Mouse (Mus musculus): ENCODE data around the gene Glrx2. TPM values are rescaled to one million over a fixed set of nuclear protein-coding genes. Genes with fewer than 3 reads are reported as not detected.
"Not testable (repeated sequence)": the region's sequence is repeated elsewhere in the genome, so short reads cannot be mapped to it uniquely, and the experiment has no call there.

Glrx2 gene
- 100 to 1,000 TPM; 117 to 118 TPM for total RNA-seq (2021)
- long read RNA-seq, experiment 1, transcript Glrx2-210 (4 exons, 3,337 nt), result major isoform, 98 of 121 reads
- long read RNA-seq, experiment 1, partial matches to known transcripts, result 1 of 121 reads
- long read RNA-seq, experiment 1, other reads (novel, unspliced or antisense), result 12 of 121 reads
- long read RNA-seq, experiment 2, transcript Glrx2-210 (4 exons, 3,337 nt), result major isoform, 77 of 98 reads
- long read RNA-seq, experiment 2, transcript Glrx2-202 (4 exons, 580 nt), result minor isoform, 5 of 98 reads
- long read RNA-seq, experiment 2, partial matches to known transcripts, result 1 of 98 reads
- long read RNA-seq, experiment 2, other reads (novel, unspliced or antisense), result 9 of 98 reads

DNA sequence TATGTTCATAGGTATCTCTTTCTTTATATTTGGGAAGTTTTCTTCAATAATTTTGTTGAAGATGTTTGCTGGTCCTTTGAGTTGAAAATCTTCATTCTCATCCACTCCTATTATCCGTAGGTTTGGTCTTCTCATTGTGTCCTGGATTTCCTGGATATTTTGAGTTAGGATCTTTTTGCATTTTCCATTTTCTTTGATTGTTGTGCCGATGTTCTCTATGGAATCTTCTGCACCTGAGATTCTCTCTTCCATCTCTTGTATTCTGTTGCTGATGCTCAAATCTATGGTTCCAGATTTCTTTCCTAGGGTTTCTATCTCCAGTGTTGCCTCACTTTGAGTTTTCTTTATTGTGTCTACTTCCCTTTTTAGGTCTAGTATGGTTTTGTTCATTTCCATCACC, at the start of gene Glrx2:
Gene Glrx2 (plus strand): TSS at position 301 of the 400 bp plus-strand sequence.
- intact Hi-C loops (cut with DNase I); DNase-seq (ENCODE audit: low spot score in 2 of 2): not testable (repeated sequence)

DNA sequence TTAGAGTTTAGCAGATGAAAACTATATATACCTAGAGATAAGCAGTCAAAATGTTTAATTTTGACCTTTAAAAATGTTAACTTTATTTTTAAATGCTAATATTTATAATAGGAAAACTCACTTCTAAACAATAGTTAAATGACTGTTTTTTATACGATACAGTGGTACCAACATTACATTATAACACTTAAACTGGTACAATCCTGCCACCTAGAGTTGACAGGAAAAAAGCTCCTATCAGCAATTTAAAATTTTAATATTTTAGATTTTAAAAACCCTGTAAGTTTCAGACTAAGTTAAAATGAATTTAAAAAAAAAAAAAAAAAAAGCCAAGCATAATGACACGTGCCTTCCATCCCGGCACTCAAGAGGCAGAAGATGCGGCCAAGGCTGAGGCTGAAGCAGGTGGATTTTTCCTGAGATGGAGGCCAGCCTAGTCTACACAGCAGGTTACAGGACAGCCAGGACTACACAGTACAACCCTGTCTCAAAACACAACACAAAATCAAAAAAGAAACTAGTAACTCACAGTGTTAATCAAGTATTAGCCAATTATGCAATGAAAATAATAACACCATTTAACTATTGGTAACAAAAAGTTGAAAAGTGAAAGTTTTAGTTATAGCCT, 40.3 kb upstream of the Glrx2 start:
- DNase-seq (ENCODE audit: low spot score in 2 of 2), result no peak
- intact Hi-C loops (cut with DNase I), result no loop called here

DNA sequence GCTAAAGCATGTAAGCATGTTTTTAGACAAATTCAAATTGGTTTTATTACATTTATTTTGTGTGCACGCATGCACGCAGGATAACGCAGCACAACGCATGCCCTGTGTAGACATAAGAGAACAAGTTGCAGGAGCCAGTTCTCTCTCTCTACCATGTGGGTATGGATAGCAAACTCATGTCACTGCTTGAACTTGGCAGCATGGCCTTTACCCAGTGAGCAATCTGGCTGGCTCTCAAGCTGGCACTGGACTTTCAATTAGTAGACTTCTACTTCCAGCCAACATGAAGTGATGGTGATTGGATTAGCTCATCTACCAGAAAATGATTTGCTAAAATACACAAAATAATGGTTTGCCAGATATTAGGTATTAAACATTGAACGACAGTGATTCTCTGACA, 35.0 kb upstream of the Glrx2 start:
- intact Hi-C loops (cut with DNase I), result no loop called here
- no peak for DNase-seq (ENCODE audit: low spot score in 2 of 2)

DNA sequence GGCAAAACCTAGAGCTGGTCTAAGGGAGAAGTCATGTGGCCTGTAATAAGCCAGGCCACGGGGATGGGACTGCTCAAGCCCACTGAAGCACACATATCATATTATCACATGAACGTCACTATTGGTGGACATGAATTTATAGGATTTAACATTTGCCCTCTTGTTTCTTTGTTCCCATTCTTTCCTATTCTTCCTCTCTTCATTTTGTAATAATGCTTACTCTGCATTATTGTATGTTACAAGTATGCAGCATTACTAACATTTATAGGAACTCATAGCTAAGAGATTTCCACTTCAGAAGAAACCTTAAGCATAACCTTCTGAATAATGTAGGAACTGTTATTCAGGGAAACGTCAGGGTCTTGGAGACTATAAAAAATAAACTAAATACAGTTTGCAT, 31.3 kb upstream of the Glrx2 start:
- DNase-seq (ENCODE audit: low spot score in 2 of 2), result no peak
- intact Hi-C loops (cut with DNase I), result no loop called here

GRCm38 (mm10) chr1:143701736-143702135, 14.4 kb upstream of the Glrx2 start:
- intact Hi-C loops (cut with DNase I), result loop anchor here (1.0 kb wide), 1 partner anchor 38 kb away; no protein-coding TSS in a partner anchor
- DNase-seq (ENCODE audit: low spot score in 2 of 2), result no peak

DNA sequence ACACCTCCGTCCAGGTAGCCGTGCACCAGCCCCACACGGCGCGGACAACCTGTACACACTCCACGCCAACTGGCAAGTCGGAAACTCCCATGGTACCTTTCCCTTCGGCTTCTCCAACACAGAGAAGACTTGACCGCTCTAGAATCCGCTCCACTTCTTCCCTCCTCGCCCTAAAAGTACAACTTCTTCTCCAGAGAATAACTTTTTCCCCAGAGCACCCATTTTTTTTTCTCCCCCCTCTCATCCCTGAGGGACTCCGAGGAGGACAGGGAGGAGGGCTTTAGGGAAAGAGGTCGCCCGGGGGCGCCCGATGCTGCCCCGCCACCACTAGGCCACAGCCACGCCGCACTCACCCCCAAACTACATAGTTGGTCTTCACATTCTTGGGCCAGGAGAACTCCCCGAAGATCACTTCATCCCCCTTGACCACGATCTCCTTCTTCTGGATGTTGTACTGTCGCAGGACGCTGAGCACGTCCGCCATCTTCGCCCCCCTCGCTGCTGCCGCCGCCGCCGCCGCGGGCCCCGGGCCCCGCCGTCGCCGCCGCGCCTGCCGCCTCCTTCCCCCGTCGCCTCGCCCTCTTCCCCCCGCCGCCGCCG, 13.9 kb upstream of the Glrx2 start:
- intact Hi-C loops (cut with DNase I), result loop anchor here (1.0 kb wide), 1 partner anchor 37 kb away; no protein-coding TSS in a partner anchor

DNA sequence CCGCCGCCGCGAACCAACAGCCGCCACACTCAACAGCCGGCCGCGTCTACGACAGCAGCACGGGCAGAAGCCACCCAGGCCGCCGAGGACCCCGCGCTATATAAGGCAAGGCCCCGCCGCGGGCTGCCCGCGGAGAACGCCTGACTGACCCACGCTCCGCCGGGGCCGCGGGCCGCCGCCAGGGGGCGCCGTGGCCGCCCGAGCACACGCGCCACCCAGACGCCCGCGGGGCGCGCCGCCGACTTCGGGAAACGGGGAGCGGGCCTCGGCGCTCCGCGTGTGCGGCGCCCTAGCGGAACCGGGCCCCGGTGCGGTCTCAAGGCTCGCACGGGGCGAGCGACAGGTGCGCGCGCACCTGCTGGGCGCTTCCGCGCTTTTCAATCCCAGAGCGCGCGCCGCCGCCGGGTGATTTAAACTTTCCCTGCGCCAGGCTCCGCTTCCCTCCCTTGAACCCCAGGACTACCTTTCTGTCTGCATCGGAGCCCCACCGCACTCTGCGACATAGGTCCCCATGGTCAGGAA, 13.3 kb upstream of the Glrx2 start, which contains the start of gene Cdc73:
Gene Cdc73 (minus strand): TSS at position 153 of the 522 bp plus-strand sequence.
- intact Hi-C loops (cut with DNase I), result loop anchor here (1.0 kb wide), 1 partner anchor 36 kb away; no protein-coding TSS in a partner anchor

More for the DNA sequence above, 13.9 kb upstream of the Glrx2 start:
- DNase-seq (ENCODE audit: low spot score in 2 of 2), result no peak

DNA sequence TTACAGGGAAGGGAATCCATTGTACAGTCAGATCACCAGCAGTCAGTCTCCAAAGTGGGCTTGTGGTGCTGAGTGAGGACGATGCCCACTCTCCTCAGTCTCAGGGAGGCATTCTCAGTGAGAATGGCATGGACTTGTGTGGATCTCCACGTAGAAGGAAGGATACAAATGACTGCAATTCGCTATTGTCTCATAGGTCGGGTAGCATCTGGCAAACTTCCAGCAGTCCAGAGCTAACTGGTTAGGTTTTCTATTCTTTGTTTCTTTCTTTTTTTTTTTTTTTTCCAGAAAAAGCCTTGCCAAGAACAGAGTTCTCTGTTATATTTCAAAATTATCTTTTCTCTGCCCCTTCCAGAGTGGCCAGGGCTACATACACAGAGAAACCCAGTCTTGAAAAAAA, 9.1 kb upstream of the Glrx2 start:
- no peak for DNase-seq (ENCODE audit: low spot score in 2 of 2)
- intact Hi-C loops (cut with DNase I), result no loop called here

More for the DNA sequence above, 13.3 kb upstream of the Glrx2 start, which contains the start of gene Cdc73:
- DNase-seq (ENCODE audit: low spot score in 2 of 2), result peak; percentile 92 to 93

- intact Hi-C loops (cut with DNase I), result no loop called here
- DNase-seq (ENCODE audit: low spot score in 2 of 2), result no peak
These were observed 7.8 kb upstream of the Glrx2 start for GRCm38 (mm10) chr1:143708361-143708760.

GRCm38 (mm10) chr1:143709966-143710626, 6.0 kb upstream of the Glrx2 start:
- no peak for DNase-seq (ENCODE audit: low spot score in 2 of 2)
- intact Hi-C loops (cut with DNase I), result no loop called here

- no peak for DNase-seq (ENCODE audit: low spot score in 2 of 2)
- intact Hi-C loops (cut with DNase I), result no loop called here
These were observed 5.5 kb upstream of the Glrx2 start for GRCm38 (mm10) chr1:143710627-143710976.

- intact Hi-C loops (cut with DNase I), result no loop called here
- DNase-seq (ENCODE audit: low spot score in 2 of 2), result no peak
These were observed 8.4 kb downstream of the Glrx2 start for GRCm38 (mm10) chr1:143724456-143725064.

GRCm38 (mm10) chr1:143727701-143728445, 11.7 kb downstream of the Glrx2 start:
- DNase-seq (ENCODE audit: low spot score in 2 of 2), result no peak
- intact Hi-C loops (cut with DNase I), result no loop called here

DNA sequence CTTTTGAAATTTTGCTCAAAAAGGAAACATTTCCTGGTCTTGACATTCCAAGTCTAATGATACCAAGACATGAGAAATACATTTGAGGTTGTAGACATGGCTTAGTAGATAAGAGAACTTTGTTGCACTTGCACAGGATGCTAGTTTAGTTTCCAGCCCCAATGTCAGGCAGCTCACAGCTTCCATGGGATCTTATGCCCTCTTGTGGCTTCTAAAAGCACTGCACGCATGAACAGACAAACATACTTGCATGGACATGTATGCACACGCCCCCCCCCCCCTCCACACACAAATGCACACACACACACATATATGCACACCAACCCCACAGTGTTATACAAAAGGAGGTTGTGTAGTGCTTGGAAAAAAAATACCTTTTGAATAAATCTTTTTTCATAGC, 14.8 kb downstream of the Glrx2 start:
- intact Hi-C loops (cut with DNase I), result no loop called here
- DNase-seq (ENCODE audit: low spot score in 2 of 2), result peak in 1 of 2 experiments; percentile 33

DNA sequence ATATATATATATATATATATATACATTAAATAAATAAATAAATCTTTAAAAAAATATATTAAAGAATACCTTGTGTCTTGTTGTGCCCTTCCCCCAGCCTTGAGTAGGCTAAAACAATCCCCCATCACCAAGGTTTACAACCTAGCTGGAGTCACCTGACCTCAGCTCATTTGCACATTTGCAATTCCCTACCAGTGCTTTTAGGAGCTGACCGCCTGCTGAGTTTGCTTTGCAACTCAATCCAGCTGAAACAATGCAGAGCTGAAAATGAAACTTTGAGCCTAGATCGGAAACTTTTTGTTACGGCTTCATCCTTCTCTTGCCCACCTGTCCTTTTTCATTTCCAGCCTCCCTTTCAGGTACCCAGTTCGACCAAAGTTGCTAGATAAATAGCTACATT, 15.6 kb downstream of the Glrx2 start:
- no peak for DNase-seq (ENCODE audit: low spot score in 2 of 2)
- intact Hi-C loops (cut with DNase I), result no loop called here

- intact Hi-C loops (cut with DNase I), result no loop called here
- no peak for DNase-seq (ENCODE audit: low spot score in 2 of 2)
These were observed 17.8 kb downstream of the Glrx2 start for GRCm38 (mm10) chr1:143733914-143734410.

DNA sequence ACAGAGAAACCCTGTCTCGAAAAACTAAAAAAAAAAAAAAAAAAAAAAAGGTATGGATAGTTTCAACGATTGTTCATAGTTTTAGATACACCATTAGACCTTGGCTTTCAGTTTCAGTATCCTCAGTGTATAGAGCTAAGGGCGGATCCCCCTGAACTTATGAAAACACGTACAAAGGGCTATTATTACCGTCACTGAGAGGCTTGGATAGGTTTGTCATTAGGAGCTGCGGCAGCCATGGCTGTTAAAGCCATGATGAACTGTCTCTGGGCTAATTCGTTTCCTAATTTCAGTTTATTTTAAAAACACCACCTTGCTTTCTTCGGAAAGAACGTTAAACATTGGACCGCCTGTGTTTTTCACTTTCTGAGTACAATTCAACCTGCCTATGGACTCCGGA, 22.7 kb downstream of the Glrx2 start:
- intact Hi-C loops (cut with DNase I), result loop anchor here (1.0 kb wide), 1 partner anchor 37 kb away; the partner anchor contains the start of gene Cdc73
- DNase-seq (ENCODE audit: low spot score in 2 of 2), result no peak
